23 mouse cellular contexts compared by ENCODE assay signal in genomic region chr13:79387928-79388327, GRCm38 (mm10).
DNase-seq lines count a peak whose midpoint lies in the region; ATAC-seq and TF ChIP-seq lines count a peak whose summit lies in the region.
"Had no signal": no experiment of that assay in that cellular context is flagged by ENCODE, and none has a peak within 500 bp of the region (broad histone marks: within the 10 kb centered on the region; RNA-seq: fewer than 3 reads in every experiment).

No protein-coding gene starts in this region.

- H3K27me3 ChIP-seq in midbrain, embryonic 11.5 days (ENCODE audit: control insufficient read depth, insufficient read depth, low read length) = no peaks in the 10 kb centered on the region
- H3K27me3 ChIP-seq in midbrain, postnatal 0 days (ENCODE audit: insufficient read depth, low read length) = no peaks in the 10 kb centered on the region
- no peaks in the 10 kb centered on the region for H3K27me3 ChIP-seq in forebrain, embryonic 11.5 days (ENCODE audit: control insufficient read depth, insufficient read depth, low read length)
- H3K27me3 ChIP-seq: heart, embryonic 15.5 days; intestine, embryonic 15.5 days had no signal

- TF ChIP-seq CTCF in midbrain, postnatal 0 days (IDR thresholded peaks at IDR 0.05) = no peak

- peak; percentile 87 for DNase-seq in midbrain, embryonic 11.5 days (ENCODE audit: low spot score, missing footprints)
- no peak for DNase-seq in midbrain, postnatal 0 days (ENCODE audit: low spot score)
- peak; percentile 56 for DNase-seq in embryo, embryonic 10.5 days (ENCODE audit: low spot score)
- DNase-seq in forebrain, embryonic 11.5 days (ENCODE audit: low spot score) = peak; percentile 65
- DNase-seq in retina, embryonic 14.5 days (ENCODE audit: low spot score) = peak; percentile 79
- no peak for DNase-seq in cerebellum, postnatal 14 days
- no peak for DNase-seq in adrenal gland, adult 2 months
- DNase-seq: adrenal gland, postnatal 36 days; cerebellum, adult 11 months; cerebellum, adult 9-11 months; gastrocnemius, adult 2 months; heart, postnatal 36 days; kidney, adult 8-10 months; kidney, postnatal 10 days; liver, postnatal 0 days; lung, postnatal 10 days; right cerebral cortex, postnatal 25 days; spleen, adult 18-20 months; thymus, postnatal 14 days had no signal

- H3K4me2 ChIP-seq in midbrain, embryonic 11.5 days = no peak overlapping the region
- H3K4me2 ChIP-seq in midbrain, postnatal 0 days (ENCODE audit: low read depth, low read length, poor library complexity, severe bottlenecking) = no peak overlapping the region
- no peak overlapping the region for H3K4me2 ChIP-seq in forebrain, embryonic 11.5 days (ENCODE audit: low read depth, low read length, severe bottlenecking)
- H3K4me2 ChIP-seq: heart, embryonic 15.5 days; hindbrain, embryonic 14.5 days; intestine, embryonic 15.5 days had no signal

- no peaks in the 10 kb centered on the region for H3K9me3 ChIP-seq in midbrain, embryonic 11.5 days (ENCODE audit: control insufficient read depth, low read length)
- H3K9me3 ChIP-seq in midbrain, postnatal 0 days (ENCODE audit: low read length) = no peaks in the 10 kb centered on the region
- H3K9me3 ChIP-seq in forebrain, embryonic 11.5 days (ENCODE audit: control insufficient read depth, low read length) = no peaks in the 10 kb centered on the region
- H3K9me3 ChIP-seq: heart, embryonic 15.5 days; intestine, embryonic 15.5 days had no signal

- no peak overlapping the region for H3K4me3 ChIP-seq in midbrain, embryonic 11.5 days (ENCODE audit: low read depth, low read length)
- no peak overlapping the region for H3K4me3 ChIP-seq in midbrain, postnatal 0 days (ENCODE audit: low read depth, low read length)
- no peak overlapping the region for H3K4me3 ChIP-seq in forebrain, embryonic 11.5 days (ENCODE audit: low read depth, low read length)
- H3K4me3 ChIP-seq: gastrocnemius, adult 2 months; heart, embryonic 15.5 days; intestine, embryonic 15.5 days had no signal

- H3K27ac ChIP-seq in midbrain, embryonic 11.5 days (ENCODE audit: low read depth, low read length) = no peak overlapping the region
- no peak overlapping the region for H3K27ac ChIP-seq in midbrain, postnatal 0 days (ENCODE audit: low read depth, low read length)
- no peak overlapping the region for H3K27ac ChIP-seq in forebrain, embryonic 11.5 days (ENCODE audit: low read depth, low read length)
- H3K27ac ChIP-seq: gastrocnemius, adult 2 months; heart, embryonic 15.5 days; hindbrain, embryonic 14.5 days; intestine, embryonic 15.5 days had no signal

- no peak overlapping the region for H3K9ac ChIP-seq in midbrain, embryonic 11.5 days (ENCODE audit: low read length)
- H3K9ac ChIP-seq in midbrain, postnatal 0 days (replicated peaks; ENCODE audit: low read length, poor library complexity, severe bottlenecking) = no peak overlapping the region
- no peak overlapping the region for H3K9ac ChIP-seq in forebrain, embryonic 11.5 days (ENCODE audit: low read length)
- H3K9ac ChIP-seq: heart, embryonic 15.5 days; hindbrain, embryonic 14.5 days; intestine, embryonic 15.5 days; liver, postnatal 0 days had no signal

- H3K36me3 ChIP-seq in midbrain, embryonic 11.5 days (ENCODE audit: control insufficient read depth, insufficient read depth, low read length) = no peaks in the 10 kb centered on the region
- H3K36me3 ChIP-seq in midbrain, postnatal 0 days (ENCODE audit: insufficient read depth, low read length) = no peaks in the 10 kb centered on the region
- no peaks in the 10 kb centered on the region for H3K36me3 ChIP-seq in forebrain, embryonic 11.5 days (ENCODE audit: control insufficient read depth, insufficient read depth, low read length)
- H3K36me3 ChIP-seq: heart, embryonic 15.5 days; intestine, embryonic 15.5 days had no signal

- H3K4me1 ChIP-seq in midbrain, embryonic 11.5 days (ENCODE audit: control insufficient read depth, insufficient read depth, low read length) = no peaks in the 10 kb centered on the region
- H3K4me1 ChIP-seq in midbrain, postnatal 0 days (ENCODE audit: insufficient read depth, low read length) = no peaks in the 10 kb centered on the region
- peaks cover 4% of the 10 kb centered on the region; the same call in 1 of the 2 replicates for H3K4me1 ChIP-seq in forebrain, embryonic 11.5 days (replicated peaks; ENCODE audit: control insufficient read depth, insufficient read depth, low read length)
- H3K4me1 ChIP-seq: heart, embryonic 15.5 days; intestine, embryonic 15.5 days had no signal

- ATAC-seq in midbrain, embryonic 11.5 days (ENCODE audit: low FRiP score) = peak; percentile 83
- ATAC-seq in midbrain, postnatal 0 days (ENCODE audit: low FRiP score) = no peak
- peak; percentile 92 for ATAC-seq in forebrain, embryonic 11.5 days (replicated peaks; ENCODE audit: low FRiP score)
- ATAC-seq: CD4-positive, CD25-positive, alpha-beta regulatory T cell, adult 4 months; intestine, embryonic 15.5 days; liver, postnatal 0 days had no signal

Comparison
In these comparisons a context has a peak if more than half of its experiments do, and no peak if none do; other contexts are left out.
1. DNase-seq: peak in midbrain, embryonic 11.5 days (single experiment), embryo, embryonic 10.5 days (single experiment), forebrain, embryonic 11.5 days (single experiment) and retina, embryonic 14.5 days (single experiment); none in midbrain, postnatal 0 days (single experiment), cerebellum, postnatal 14 days (0 of 2) and adrenal gland, adult 2 months (single experiment).